Mouse (Mus musculus): ENCODE results near the gene Rnf169. TPM values are rescaled to one million over a fixed set of nuclear protein-coding genes. Genes with fewer than 3 reads are reported as not detected.

Rnf169 gene
- polyA plus RNA-seq, 1 experiment from 2014 or later: 1.8 TPM

DNA sequence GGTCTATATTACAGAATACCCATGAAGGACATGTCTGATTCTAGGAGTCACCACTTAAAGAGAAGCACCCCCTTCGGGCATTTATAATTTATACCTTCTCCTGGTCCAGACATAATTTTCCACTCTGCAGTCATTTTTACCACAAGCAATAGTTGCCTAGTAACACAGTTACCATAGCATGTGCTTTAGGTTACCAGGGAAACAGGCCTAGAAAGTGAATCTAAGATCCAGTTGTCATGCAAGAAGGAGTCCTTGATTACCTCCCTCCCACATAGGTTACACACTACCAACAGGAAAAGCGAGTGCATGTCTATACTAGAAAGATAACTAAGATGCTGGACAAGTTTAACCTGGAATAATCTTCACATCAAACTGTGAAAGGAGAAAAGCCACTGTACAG, 102.0 kb downstream of the Rnf169 start:
- H3K4me1 ChIP-seq (replicated peaks; ENCODE audit: control insufficient read depth, insufficient read depth): no peaks in the 10 kb centered on the region
- H3K4me2 ChIP-seq (replicated peaks; ENCODE audit: low read depth): no peak overlapping the region
- H3K36me3 ChIP-seq (ENCODE audit: control insufficient read depth, insufficient read depth, low read length): no peaks in the 10 kb centered on the region
- H3K9me3 ChIP-seq (ENCODE audit: control insufficient read depth, low read length): no peaks in the 10 kb centered on the region
- no peak overlapping the region for H3K9ac ChIP-seq (ENCODE audit: low read length)
- WGBS: 66% methylated on average over 2 of the region's 2 CpGs
- H3K27ac ChIP-seq (replicated peaks): no peak overlapping the region
- H3K27me3 ChIP-seq (ENCODE audit: control insufficient read depth, insufficient read depth, low read length): no peaks in the 10 kb centered on the region
- DNase-seq (ENCODE audit: low spot score): no peak
- ATAC-seq (ENCODE audit: low FRiP score, low TSS enrichment): no peak
- H3K4me3 ChIP-seq (ENCODE audit: low read depth, low read length): no peak overlapping the region
- TF ChIP-seq EP300 (optimal IDR thresholded peaks at IDR 0.05): no peak
- TF ChIP-seq CTCF (IDR thresholded peaks at IDR 0.05; ENCODE audit: low read depth): no peak

- H3K9ac ChIP-seq (ENCODE audit: low read length): no peak overlapping the region
- no peaks in the 10 kb centered on the region for H3K36me3 ChIP-seq (ENCODE audit: control insufficient read depth, insufficient read depth, low read length)
- no peaks in the 10 kb centered on the region for H3K27me3 ChIP-seq (ENCODE audit: control insufficient read depth, insufficient read depth, low read length)
- no peak overlapping the region for H3K4me2 ChIP-seq (replicated peaks; ENCODE audit: low read depth)
- H3K4me1 ChIP-seq (replicated peaks; ENCODE audit: control insufficient read depth, insufficient read depth): no peaks in the 10 kb centered on the region
- TF ChIP-seq EP300 (optimal IDR thresholded peaks at IDR 0.05): no peak
- peak; percentile 96 for TF ChIP-seq CTCF (IDR thresholded peaks at IDR 0.05; ENCODE audit: low read depth)
- 3% methylated on average over 3 of the region's 3 CpGs for WGBS
- ATAC-seq (ENCODE audit: low FRiP score, low TSS enrichment) (no peak; the same call in 1 of the 2 replicates), DNase-seq (ENCODE audit: low spot score) (peak; percentile 84)
- no peak overlapping the region for H3K27ac ChIP-seq (replicated peaks)
- H3K4me3 ChIP-seq (ENCODE audit: low read depth, low read length): no peak overlapping the region
- no peaks in the 10 kb centered on the region for H3K9me3 ChIP-seq (ENCODE audit: control insufficient read depth, low read length)
Observed at GRCm38 (mm10) chr7:99876345-99876744, 103.9 kb downstream of the Rnf169 start.

DNA sequence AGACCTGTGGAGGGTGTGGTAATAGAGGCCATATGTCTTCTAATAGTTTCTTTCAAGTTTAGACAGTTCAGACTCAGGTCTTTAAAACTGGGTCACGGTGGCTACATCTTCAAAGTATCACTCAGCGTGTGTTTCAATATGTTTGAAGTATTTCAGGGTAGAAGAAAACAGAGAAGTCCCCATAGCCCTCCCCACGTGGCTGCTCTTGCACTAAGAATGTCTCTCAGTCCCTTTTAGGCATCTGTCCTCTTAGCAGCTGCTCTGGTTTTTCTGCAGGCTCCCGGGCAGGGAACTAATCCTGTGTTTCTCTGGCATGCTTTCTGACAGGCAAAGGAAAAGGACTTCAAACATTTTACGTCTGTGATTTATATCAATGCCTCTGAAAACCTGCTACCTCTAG, 104.4 kb downstream of the Rnf169 start:
- Histone ChIP-seq H3K9me3 (ENCODE audit: control insufficient read depth, low read length) (no peaks in the 10 kb centered on the region), H3K27ac (replicated peaks) (no peak overlapping the region), H3K4me2 (replicated peaks; ENCODE audit: low read depth) (no peak overlapping the region), H3K4me3 (ENCODE audit: low read depth, low read length) (no peak overlapping the region), H3K36me3 (ENCODE audit: control insufficient read depth, insufficient read depth, low read length) (no peaks in the 10 kb centered on the region), H3K9ac (ENCODE audit: low read length) (no peak overlapping the region), H3K27me3 (ENCODE audit: control insufficient read depth, insufficient read depth, low read length) (no peaks in the 10 kb centered on the region), H3K4me1 (replicated peaks; ENCODE audit: control insufficient read depth, insufficient read depth) (no peaks in the 10 kb centered on the region)
- TF ChIP-seq EP300 (optimal IDR thresholded peaks at IDR 0.05): no peak
- no peak for TF ChIP-seq CTCF (IDR thresholded peaks at IDR 0.05; ENCODE audit: low read depth)
- ATAC-seq (ENCODE audit: low FRiP score, low TSS enrichment) (no peak), DNase-seq (ENCODE audit: low spot score) (no peak)
- WGBS: 36% methylated on average over 5 of the region's 5 CpGs

GRCm38 (mm10) chr7:99873965-99874364, 106.3 kb downstream of the Rnf169 start:
- H3K9me3 ChIP-seq (ENCODE audit: control insufficient read depth, low read length): no peaks in the 10 kb centered on the region
- no peak overlapping the region for H3K4me3 ChIP-seq (ENCODE audit: low read depth, low read length)
- TF ChIP-seq CTCF (IDR thresholded peaks at IDR 0.05; ENCODE audit: low read depth) (no peak), EP300 (optimal IDR thresholded peaks at IDR 0.05) (no peak)
- WGBS: 73% methylated on average over 6 of the region's 6 CpGs
- H3K27me3 ChIP-seq (ENCODE audit: control insufficient read depth, insufficient read depth, low read length): no peaks in the 10 kb centered on the region
- no peaks in the 10 kb centered on the region for H3K36me3 ChIP-seq (ENCODE audit: control insufficient read depth, insufficient read depth, low read length)
- no peak overlapping the region for H3K4me2 ChIP-seq (replicated peaks; ENCODE audit: low read depth)
- H3K9ac ChIP-seq (ENCODE audit: low read length): no peak overlapping the region
- no peak for DNase-seq (ENCODE audit: low spot score)
- no peaks in the 10 kb centered on the region for H3K4me1 ChIP-seq (replicated peaks; ENCODE audit: control insufficient read depth, insufficient read depth)
- H3K27ac ChIP-seq (replicated peaks): no peak overlapping the region
- no peak for ATAC-seq (ENCODE audit: low FRiP score, low TSS enrichment)

Other genes starting within 250 kb of the Rnf169 start
- gene Olfr521, start 216.9 kb downstream of the Rnf169 start, polyA plus RNA-seq (2015; fragmentation: Nextera tagmentation; extraction: Ambion mirVana): not detected in 2 replicates
- 4.0 and 4.4 TPM in 2 replicates for gene Neu3, start 152.0 kb downstream of the Rnf169 start, polyA plus RNA-seq (2015; fragmentation: Nextera tagmentation; extraction: Ambion mirVana)
- gene Xrra1, start 121.3 kb downstream of the Rnf169 start, polyA plus RNA-seq (2015; fragmentation: Nextera tagmentation; extraction: Ambion mirVana): 0.08 and 0.27 TPM in 2 replicates
- gene Spcs2, start 117.0 kb downstream of the Rnf169 start, polyA plus RNA-seq (2015; fragmentation: Nextera tagmentation; extraction: Ambion mirVana): 289 and 308 TPM in 2 replicates
- gene Chrdl2, start 25.7 kb upstream of the Rnf169 start, polyA plus RNA-seq (2015; fragmentation: Nextera tagmentation; extraction: Ambion mirVana): 0.44 and 2.0 TPM in 2 replicates
- gene Pold3, start 141.1 kb upstream of the Rnf169 start, polyA plus RNA-seq (2015; fragmentation: Nextera tagmentation; extraction: Ambion mirVana): 18.6 and 20.3 TPM in 2 replicates
- gene Lipt2, start 178.8 kb upstream of the Rnf169 start, polyA plus RNA-seq (2015; fragmentation: Nextera tagmentation; extraction: Ambion mirVana): 8.8 and 10.2 TPM in 2 replicates
- 3.8 and 4.7 TPM in 2 replicates for gene Kcne3, start 196.1 kb upstream of the Rnf169 start, polyA plus RNA-seq (2015; fragmentation: Nextera tagmentation; extraction: Ambion mirVana)
- gene Pgm2l1, start 246.9 kb upstream of the Rnf169 start, polyA plus RNA-seq (2015; fragmentation: Nextera tagmentation; extraction: Ambion mirVana): 0.90 and 1.0 TPM in 2 replicates

All from stomach, postnatal 0 days (tissue).